Mouse (Mus musculus): ENCODE data around the gene Kdm2a. TPM values are rescaled to one million over a fixed set of nuclear protein-coding genes. Genes with fewer than 3 reads are reported as not detected.

Kdm2a gene
- polyA plus RNA-seq, 1 experiment = 66.1 TPM

DNA sequence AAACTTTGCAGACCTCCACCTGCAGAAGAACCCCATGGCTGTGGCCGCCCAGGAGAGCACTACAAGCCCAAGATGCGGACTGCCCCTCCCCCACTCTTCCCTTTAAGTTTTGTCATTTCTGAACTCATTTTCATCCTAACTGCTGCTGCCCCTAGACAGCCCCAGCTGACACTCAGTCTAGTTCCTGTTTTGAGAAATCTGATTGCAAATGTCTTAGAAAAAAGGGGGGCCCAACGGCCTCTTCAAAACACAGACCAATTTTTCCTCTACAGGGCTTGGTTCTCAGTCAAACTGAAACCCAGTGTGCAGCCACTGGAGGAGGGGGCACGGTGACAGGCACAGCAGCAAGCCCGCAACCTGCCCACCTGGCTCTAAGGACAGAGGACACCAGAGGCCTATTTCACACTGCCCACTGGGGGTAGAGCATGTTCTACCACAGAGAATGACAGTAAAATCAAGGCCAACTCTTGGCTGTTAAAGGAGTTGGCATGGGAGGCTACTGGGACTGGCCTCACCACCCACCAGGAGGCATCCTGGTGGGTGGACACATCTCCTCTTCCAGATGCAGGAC is 93.7 kb downstream of the Kdm2a start:
- TF ChIP-seq CTCF (IDR thresholded peaks at IDR 0.05; ENCODE audit: extremely low read depth, insufficient read depth, low read length) = no peak
- TF ChIP-seq POLR2A (IDR thresholded peaks at IDR 0.05; ENCODE audit: extremely low read depth, insufficient read depth, low read length) = no peak
- peak overlapping the region; percentile 95; the same call in 1 of the 2 replicates for H3K4me3 ChIP-seq (ENCODE audit: insufficient read depth, low read length)
- H3K4me1 ChIP-seq (ENCODE audit: control insufficient read depth, insufficient read depth, low read length) = peaks cover 24% of the 10 kb centered on the region
- no peak overlapping the region for H3K27ac ChIP-seq (ENCODE audit: insufficient read depth, low read length)

- H3K27ac ChIP-seq (ENCODE audit: insufficient read depth, low read length) = no peak overlapping the region
- peaks cover 26% of the 10 kb centered on the region for H3K4me1 ChIP-seq (ENCODE audit: control insufficient read depth, insufficient read depth, low read length)
- 0 out of 2 replicates have a peak, but pooled peaks have one; percentile 26 for TF ChIP-seq POLR2A (IDR thresholded peaks at IDR 0.05; ENCODE audit: extremely low read depth, insufficient read depth, low read length)
- TF ChIP-seq CTCF (IDR thresholded peaks at IDR 0.05; ENCODE audit: extremely low read depth, insufficient read depth, low read length) = no peak
- H3K4me3 ChIP-seq (ENCODE audit: insufficient read depth, low read length) = no peak overlapping the region; the same call in 1 of the 2 replicates
Measured at GRCm38 (mm10) chr19:4303640-4303995, 94.5 kb downstream of the Kdm2a start.

DNA sequence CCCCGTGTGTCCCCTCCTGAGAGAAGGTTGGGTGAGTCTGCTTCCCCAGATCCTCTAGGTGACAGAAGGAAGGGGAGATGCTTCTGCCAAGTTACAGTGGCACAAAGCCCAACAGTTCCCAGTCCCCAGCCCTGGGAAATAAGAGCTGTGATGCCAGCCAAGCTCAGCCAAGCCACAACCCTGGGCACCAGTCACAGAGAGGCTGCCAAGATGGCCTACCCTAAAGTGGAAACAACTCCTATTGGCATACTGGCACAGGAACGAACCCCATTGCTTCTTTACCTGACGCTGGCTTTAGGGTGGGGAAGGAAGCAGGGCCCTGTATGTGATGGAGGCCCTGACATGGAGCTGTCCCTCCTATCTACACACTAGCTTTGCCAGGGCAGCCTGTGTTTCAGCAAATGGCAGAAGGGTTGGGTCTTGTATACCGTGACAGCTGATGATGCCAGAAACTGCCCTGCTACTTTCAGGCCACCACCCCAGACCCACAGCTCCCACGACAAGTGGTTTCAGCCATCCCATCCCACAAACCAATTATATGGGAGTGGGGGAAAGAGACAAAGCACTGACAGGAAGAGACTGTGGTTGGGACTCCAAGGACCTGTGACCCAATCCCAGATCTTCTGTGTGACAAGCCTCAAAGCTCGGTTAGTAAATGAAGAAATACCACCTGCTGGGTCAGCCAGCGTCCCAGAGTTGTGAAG is 95.0 kb downstream of the Kdm2a start:
- H3K4me1 ChIP-seq (ENCODE audit: control insufficient read depth, insufficient read depth, low read length) = peaks cover 26% of the 10 kb centered on the region
- peak overlapping the region; percentile 58 for H3K27ac ChIP-seq (ENCODE audit: insufficient read depth, low read length)
- no peak overlapping the region for H3K4me3 ChIP-seq (ENCODE audit: insufficient read depth, low read length)
- TF ChIP-seq CTCF (IDR thresholded peaks at IDR 0.05; ENCODE audit: extremely low read depth, insufficient read depth, low read length) (no peak), POLR2A (IDR thresholded peaks at IDR 0.05; ENCODE audit: extremely low read depth, insufficient read depth, low read length) (no peak)

GRCm38 (mm10) chr19:4301735-4302651 is 96.1 kb downstream of the Kdm2a start:
- H3K4me1 ChIP-seq (ENCODE audit: control insufficient read depth, insufficient read depth, low read length) = peaks cover 26% of the 10 kb centered on the region
- TF ChIP-seq CTCF (IDR thresholded peaks at IDR 0.05; ENCODE audit: extremely low read depth, insufficient read depth, low read length) = no peak
- TF ChIP-seq POLR2A (IDR thresholded peaks at IDR 0.05; ENCODE audit: extremely low read depth, insufficient read depth, low read length) = 0 out of 2 replicates have a peak, but pooled peaks have one; percentile 12
- H3K4me3 ChIP-seq (ENCODE audit: insufficient read depth, low read length) = no peak overlapping the region
- H3K27ac ChIP-seq (ENCODE audit: insufficient read depth, low read length) = peak overlapping the region; percentile 25

DNA sequence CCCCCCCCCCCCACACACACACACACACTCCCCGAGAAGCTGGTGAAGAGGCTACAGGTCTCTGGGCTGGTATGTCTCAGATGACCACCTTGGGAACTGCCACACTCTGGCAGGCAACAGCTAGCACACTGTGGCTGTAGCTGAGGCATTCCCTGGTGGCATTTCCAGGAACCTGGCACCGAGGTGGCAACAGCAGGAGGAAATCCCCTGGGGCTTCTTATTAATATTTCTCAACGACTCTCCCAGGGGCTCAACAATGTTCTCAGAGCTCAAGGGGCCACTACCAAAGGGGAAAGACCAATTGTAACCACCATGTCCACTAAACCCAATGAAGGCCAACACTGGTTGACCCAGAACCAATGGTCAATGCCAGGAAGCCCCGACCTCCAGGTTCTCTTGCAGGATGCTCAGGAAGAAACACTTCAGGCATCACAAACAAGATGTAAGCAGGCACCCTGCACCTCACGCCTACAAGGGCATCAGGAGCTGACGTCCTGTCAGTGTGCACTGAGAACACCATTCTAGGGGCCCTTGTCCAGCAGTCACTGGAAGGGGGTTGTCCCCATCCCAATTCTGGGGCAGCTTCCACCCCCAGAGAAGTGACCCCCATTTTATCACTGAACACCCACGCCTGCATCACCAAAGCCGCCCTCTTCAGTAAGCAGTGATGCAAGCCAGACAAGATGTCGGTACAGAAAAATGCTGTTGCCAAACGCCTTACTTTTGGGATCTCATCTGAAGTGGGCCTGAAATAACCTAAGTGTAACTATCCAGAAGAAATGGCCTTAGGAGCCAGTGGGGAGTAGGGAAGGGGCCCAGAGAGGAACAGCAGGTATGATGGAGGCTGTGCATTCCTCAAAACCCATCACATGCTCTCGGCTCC is 97.0 kb downstream of the Kdm2a start:
- TF ChIP-seq CTCF (IDR thresholded peaks at IDR 0.05; ENCODE audit: extremely low read depth, insufficient read depth, low read length) = no peak
- no peak for TF ChIP-seq POLR2A (IDR thresholded peaks at IDR 0.05; ENCODE audit: extremely low read depth, insufficient read depth, low read length)
- Histone ChIP-seq H3K4me1 (ENCODE audit: control insufficient read depth, insufficient read depth, low read length) (peaks cover 24% of the 10 kb centered on the region), H3K4me3 (ENCODE audit: insufficient read depth, low read length) (no peak overlapping the region), H3K27ac (ENCODE audit: insufficient read depth, low read length) (peak overlapping the region; percentile 25; the same call in 1 of the 2 replicates)

DNA sequence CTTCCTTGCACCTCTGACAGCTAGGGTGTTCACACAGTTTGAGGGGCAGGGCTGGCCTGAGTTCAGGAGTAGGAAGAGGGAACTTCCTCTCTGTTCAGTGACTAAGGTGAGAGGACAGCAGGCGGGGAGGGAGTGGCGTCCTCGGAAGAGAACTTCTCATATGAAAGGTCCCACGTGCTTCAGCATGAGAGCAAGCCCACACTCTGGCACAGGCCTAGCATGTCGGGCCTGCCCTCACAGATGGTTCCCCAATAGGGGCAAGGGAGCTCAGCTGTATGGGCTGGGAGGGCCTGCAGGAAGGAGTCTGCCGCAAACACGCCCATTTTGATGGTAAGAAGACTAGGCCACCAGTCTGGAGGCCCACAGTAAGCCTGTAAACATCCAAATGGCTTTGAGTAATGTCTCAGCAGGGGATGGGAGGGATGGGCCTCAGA is 97.8 kb downstream of the Kdm2a start:
- TF ChIP-seq CTCF (IDR thresholded peaks at IDR 0.05; ENCODE audit: extremely low read depth, insufficient read depth, low read length) (no peak), POLR2A (IDR thresholded peaks at IDR 0.05; ENCODE audit: extremely low read depth, insufficient read depth, low read length) (no peak)
- peaks cover 24% of the 10 kb centered on the region for H3K4me1 ChIP-seq (ENCODE audit: control insufficient read depth, insufficient read depth, low read length)
- no peak overlapping the region for H3K27ac ChIP-seq (ENCODE audit: insufficient read depth, low read length)
- no peak overlapping the region for H3K4me3 ChIP-seq (ENCODE audit: insufficient read depth, low read length)

DNA sequence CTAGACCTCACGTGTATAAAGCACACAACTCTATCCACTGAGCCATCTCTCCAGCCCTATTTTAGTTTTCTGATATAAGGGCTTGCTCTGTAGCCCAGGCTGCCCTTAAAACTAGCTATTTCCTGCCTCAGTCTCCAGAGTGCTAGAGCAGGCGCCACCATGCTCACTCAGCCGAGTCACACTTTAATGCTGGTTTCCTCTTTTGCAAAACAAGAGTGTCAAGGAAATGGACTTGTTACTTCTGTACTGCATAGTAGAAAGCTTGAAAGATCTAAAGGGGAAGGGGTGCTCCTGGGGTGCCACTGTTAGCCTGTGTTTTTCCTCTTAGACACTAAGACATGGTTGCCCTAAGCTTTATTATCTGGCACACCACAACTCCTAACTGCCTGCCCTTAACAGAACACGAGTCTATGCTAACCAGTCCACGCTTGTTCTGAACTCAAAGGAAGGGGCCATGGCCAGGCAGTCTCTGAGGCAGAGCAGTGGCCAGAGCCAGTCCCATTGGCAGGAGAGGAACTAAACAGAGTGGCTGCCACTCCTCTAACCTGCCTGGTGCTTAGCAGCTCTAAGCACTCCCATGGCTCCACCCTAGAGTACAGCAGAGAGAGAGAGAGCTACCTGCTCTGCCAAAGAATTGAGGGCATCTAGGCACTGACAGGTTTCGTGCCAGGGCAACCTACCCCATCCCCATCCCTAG is 98.4 kb downstream of the Kdm2a start:
- no peak overlapping the region for H3K4me3 ChIP-seq (ENCODE audit: insufficient read depth, low read length)
- no peak for TF ChIP-seq POLR2A (IDR thresholded peaks at IDR 0.05; ENCODE audit: extremely low read depth, insufficient read depth, low read length)
- no peak for TF ChIP-seq CTCF (IDR thresholded peaks at IDR 0.05; ENCODE audit: extremely low read depth, insufficient read depth, low read length)
- no peak overlapping the region for H3K27ac ChIP-seq (ENCODE audit: insufficient read depth, low read length)
- H3K4me1 ChIP-seq (ENCODE audit: control insufficient read depth, insufficient read depth, low read length) = peaks cover 22% of the 10 kb centered on the region

- Histone ChIP-seq H3K4me3 (ENCODE audit: insufficient read depth, low read length) (no peak overlapping the region), H3K27ac (ENCODE audit: insufficient read depth, low read length) (no peak overlapping the region), H3K4me1 (ENCODE audit: control insufficient read depth, insufficient read depth, low read length) (peaks cover 21% of the 10 kb centered on the region)
- TF ChIP-seq CTCF (IDR thresholded peaks at IDR 0.05; ENCODE audit: extremely low read depth, insufficient read depth, low read length) (no peak), POLR2A (IDR thresholded peaks at IDR 0.05; ENCODE audit: extremely low read depth, insufficient read depth, low read length) (no peak)
Measured at GRCm38 (mm10) chr19:4299126-4299525, 99.0 kb downstream of the Kdm2a start.

Measured in cortical plate, adult 2 months (tissue).